Mouse (Mus musculus) intestine, embryonic 15.5 days (tissue): ENCODE data around the gene A830031A19Rik. TPM values are rescaled to one million over a fixed set of nuclear protein-coding genes. Genes with fewer than 3 reads are reported as not detected.

ENCODE experiments used
- ATAC-seq: fragments of 200-750 bp; cut with Nextera tagmentation; 2 replicates; pipeline ENCODE4 v1.8.0; 2017; ENCODE audit warnings: moderate TSS enrichment, moderate library complexity
- H3K27ac ChIP-seq: fragments of 300-500 bp; sonication (generic); 2 replicates; pipeline ENCODE4 v1.5.1; 2015; ENCODE audit warnings: mild to moderate bottlenecking, inconsistent platforms
- H3K27me3 ChIP-seq: fragments of 300-500 bp; sonication (generic); replicated peaks from 2 replicates; pipeline ENCODE4 v1.6.1; 2015; ENCODE audit warnings: inconsistent platforms
- H3K36me3 ChIP-seq: fragments of 300-500 bp; sonication (generic); 2 replicates; pipeline ENCODE4 v1.6.1; 2015; ENCODE audit warnings: inconsistent platforms
- H3K4me1 ChIP-seq: fragments of 300-500 bp; sonication (generic); replicated peaks from 2 replicates; pipeline ENCODE4 v1.6.1; 2015; ENCODE audit warnings: inconsistent platforms
- H3K4me2 ChIP-seq: fragments of 300-500 bp; sonication (generic); replicated peaks from 2 replicates; pipeline ENCODE4 v1.6.1; 2015; ENCODE audit warnings: mild to moderate bottlenecking, inconsistent platforms
- H3K4me3 ChIP-seq: fragments of 300-500 bp; sonication (generic); replicated peaks from 2 replicates; pipeline ENCODE4 v1.5.1; 2015; ENCODE audit warnings: inconsistent platforms
- H3K9ac ChIP-seq: fragments of 300-500 bp; sonication (generic); 2 replicates; pipeline ENCODE4 v1.6.1; 2015; ENCODE audit warnings: inconsistent platforms
- H3K9me3 ChIP-seq: fragments of 300-500 bp; sonication (generic); 2 replicates; pipeline ENCODE4 v1.6.1; 2016; ENCODE audit warnings: inconsistent platforms
- WGBS: fragments of 180-500 bp; shearing (Covaris S2); methylation state at CpG from one replicate; pipeline ENCODE4 v1.1.7; 2015; 5-methylcytosine and 5-hydroxymethylcytosine counted together
- polyA plus RNA-seq: library from polyadenylated mRNA; unstranded; fragments of >200 nt; fragmentation: Nextera tagmentation; extraction: Ambion mirVana; gene quantifications from 2 replicates; pipeline ENCODE4 v1.2.1, GENCODE M21; 2015

Gene A830031A19Rik
- polyA plus RNA-seq, 1 experiment from 2014 or later = not detected

- Histone ChIP-seq H3K4me3 (no peak overlapping the region), H3K27me3 (no peaks in the 10 kb centered on the region), H3K9me3 (no peaks in the 10 kb centered on the region), H3K4me2 (no peak overlapping the region), H3K4me1 (no peaks in the 10 kb centered on the region), H3K36me3 (no peaks in the 10 kb centered on the region), H3K9ac (no peak overlapping the region), H3K27ac (no peak overlapping the region)
- WGBS = 40% methylated on average over 2 of the region's 2 CpGs
- no peak for ATAC-seq
These were observed 58.1 kb downstream of the A830031A19Rik start for GRCm38 (mm10) chr11:24016647-24017179.

- no peaks in the 10 kb centered on the region for H3K4me1 ChIP-seq
- H3K9me3 ChIP-seq = no peaks in the 10 kb centered on the region
- no peak overlapping the region for H3K4me3 ChIP-seq
- no peak for ATAC-seq
- H3K27ac ChIP-seq = no peak overlapping the region
- WGBS = 66% methylated on average over 3 of the region's 3 CpGs
- H3K27me3 ChIP-seq = no peaks in the 10 kb centered on the region
- H3K9ac ChIP-seq = no peak overlapping the region
- H3K36me3 ChIP-seq = no peaks in the 10 kb centered on the region
- no peak overlapping the region for H3K4me2 ChIP-seq
These were observed 58.8 kb downstream of the A830031A19Rik start for GRCm38 (mm10) chr11:24016049-24016448.

- no peak for ATAC-seq
- Histone ChIP-seq H3K4me1 (no peaks in the 10 kb centered on the region), H3K4me2 (no peak overlapping the region), H3K4me3 (no peak overlapping the region), H3K27me3 (no peaks in the 10 kb centered on the region), H3K27ac (no peak overlapping the region), H3K36me3 (no peaks in the 10 kb centered on the region), H3K9ac (no peak overlapping the region), H3K9me3 (no peaks in the 10 kb centered on the region)
- WGBS = 66% methylated on average over 5 of the region's 5 CpGs
These were observed 60.2 kb downstream of the A830031A19Rik start for GRCm38 (mm10) chr11:24014642-24015041.

- 88% methylated on average over 1 of the region's 1 CpGs for WGBS
- H3K4me2 ChIP-seq = no peak overlapping the region
- no peaks in the 10 kb centered on the region for H3K9me3 ChIP-seq
- no peak overlapping the region for H3K4me3 ChIP-seq
- H3K4me1 ChIP-seq = no peaks in the 10 kb centered on the region
- no peak overlapping the region for H3K27ac ChIP-seq
- no peaks in the 10 kb centered on the region for H3K36me3 ChIP-seq
- no peak overlapping the region for H3K9ac ChIP-seq
- no peak for ATAC-seq
- H3K27me3 ChIP-seq = no peaks in the 10 kb centered on the region
These were observed 62.6 kb downstream of the A830031A19Rik start for GRCm38 (mm10) chr11:24012301-24012700.

DNA sequence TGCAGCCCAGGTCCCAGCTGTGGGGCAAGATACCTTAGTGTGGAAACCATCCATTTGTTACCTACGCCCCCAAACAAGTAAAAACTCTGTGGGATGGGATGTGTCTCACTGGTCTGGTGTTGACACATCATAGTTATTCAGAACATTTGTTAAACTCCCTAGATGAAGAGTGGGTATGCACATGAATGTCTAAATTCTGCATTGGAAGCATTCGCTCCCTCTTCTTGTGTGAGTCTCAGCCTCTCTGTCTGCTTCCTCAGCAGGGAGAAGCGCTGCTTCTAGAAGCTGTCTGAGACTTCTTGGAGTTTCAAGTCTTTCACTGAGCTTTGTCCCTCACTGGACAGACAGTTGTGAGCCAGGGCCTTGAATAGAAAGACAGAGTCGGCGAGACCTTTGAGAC is 65.9 kb downstream of the A830031A19Rik start:
- Histone ChIP-seq H3K36me3 (no peaks in the 10 kb centered on the region), H3K4me1 (no peaks in the 10 kb centered on the region), H3K9ac (no peak overlapping the region), H3K4me2 (no peak overlapping the region), H3K27ac (no peak overlapping the region), H3K9me3 (no peaks in the 10 kb centered on the region), H3K4me3 (no peak overlapping the region), H3K27me3 (no peaks in the 10 kb centered on the region)
- 85% methylated on average over 5 of the region's 5 CpGs for WGBS
- no peak for ATAC-seq

GRCm38 (mm10) chr11:24008244-24008643 is 66.6 kb downstream of the A830031A19Rik start:
- no peaks in the 10 kb centered on the region for H3K9me3 ChIP-seq
- no peaks in the 10 kb centered on the region for H3K36me3 ChIP-seq
- H3K9ac ChIP-seq = no peak overlapping the region
- no peak overlapping the region for H3K27ac ChIP-seq
- no peaks in the 10 kb centered on the region for H3K4me1 ChIP-seq
- H3K4me3 ChIP-seq = no peak overlapping the region
- WGBS = 46% methylated on average over 5 of the region's 5 CpGs
- no peak overlapping the region for H3K4me2 ChIP-seq
- ATAC-seq = no peak
- H3K27me3 ChIP-seq = no peaks in the 10 kb centered on the region

GRCm38 (mm10) chr11:24005445-24006156 is 69.3 kb downstream of the A830031A19Rik start:
- H3K27ac ChIP-seq = no peak overlapping the region
- no peaks in the 10 kb centered on the region for H3K9me3 ChIP-seq
- H3K4me2 ChIP-seq = no peak overlapping the region
- H3K4me1 ChIP-seq = no peaks in the 10 kb centered on the region
- no peak overlapping the region for H3K4me3 ChIP-seq
- H3K9ac ChIP-seq = no peak overlapping the region
- no peak for ATAC-seq
- no peaks in the 10 kb centered on the region for H3K27me3 ChIP-seq
- 77% methylated on average over 15 of the region's 15 CpGs for WGBS
- H3K36me3 ChIP-seq = no peaks in the 10 kb centered on the region

DNA sequence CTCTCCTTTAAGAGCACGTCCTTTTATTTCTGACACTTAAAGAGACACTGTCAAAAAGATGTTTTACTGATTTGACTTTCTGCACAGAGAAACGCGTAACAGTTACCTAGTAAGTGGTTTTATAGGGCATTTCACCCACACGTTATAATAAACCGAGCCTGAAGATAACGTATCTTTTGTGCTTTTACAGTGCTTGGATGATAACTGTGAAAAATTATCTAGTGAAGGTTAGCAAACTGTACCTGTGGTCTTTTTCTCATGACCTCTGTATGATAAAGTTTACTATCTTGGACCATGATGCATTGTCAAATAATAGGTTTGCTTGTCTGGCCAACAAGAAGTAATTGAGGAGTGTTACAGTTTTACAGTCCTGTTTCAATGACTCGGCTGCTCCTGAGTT is 74.2 kb downstream of the A830031A19Rik start:
- no peak overlapping the region for H3K4me2 ChIP-seq
- peak; percentile 69 for ATAC-seq
- H3K9ac ChIP-seq = no peak overlapping the region
- 63% methylated on average over 7 of the region's 7 CpGs for WGBS
- H3K4me3 ChIP-seq = no peak overlapping the region
- no peaks in the 10 kb centered on the region for H3K9me3 ChIP-seq
- H3K4me1 ChIP-seq = no peaks in the 10 kb centered on the region
- no peaks in the 10 kb centered on the region for H3K36me3 ChIP-seq
- H3K27me3 ChIP-seq = no peaks in the 10 kb centered on the region
- H3K27ac ChIP-seq = no peak overlapping the region

Other genes with a start within 250 kb of the A830031A19Rik start
- 10.5 and 12.7 TPM in 2 replicates for gene Papolg, start 179.8 kb downstream of the A830031A19Rik start, polyA plus RNA-seq
- gene Bcl11a, start 3.0 kb upstream of the A830031A19Rik start, polyA plus RNA-seq = 17.3 and 19.7 TPM in 2 replicates